Mouse (Mus musculus) kidney, embryonic 14.5 days (tissue): ENCODE results near the gene Sftpa1. TPM values are rescaled to one million over a fixed set of nuclear protein-coding genes. Genes with fewer than 3 reads are reported as not detected.

Experiments
- ATAC-seq: fragments of 200-750 bp; cut with Nextera tagmentation; 2 replicates; pipeline ENCODE4 v1.8.0; 2017; ENCODE audit warnings: moderate number of reproducible peaks, mild to moderate bottlenecking, moderate TSS enrichment, moderate library complexity; ENCODE audit not compliant: low FRiP score, low TSS enrichment
- H3K27ac ChIP-seq: fragments of 300-500 bp; sonication (generic); 2 replicates; pipeline ENCODE4 v1.5.1; 2014; ENCODE audit warnings: low read depth, mild to moderate bottlenecking, low read length, moderate library complexity, mixed read lengths
- H3K27me3 ChIP-seq: fragments of 300-500 bp; sonication (generic); 2 replicates; pipeline ENCODE4 v1.6.1; 2014; ENCODE audit warnings: mild to moderate bottlenecking, low read length; ENCODE audit not compliant: control insufficient read depth, insufficient read depth
- H3K36me3 ChIP-seq: fragments of 300-500 bp; sonication (generic); 2 replicates; pipeline ENCODE4 v1.6.1; 2014; ENCODE audit warnings: low read length, mixed read lengths; ENCODE audit not compliant: control insufficient read depth, insufficient read depth
- H3K4me1 ChIP-seq: fragments of 300-500 bp; sonication (generic); 2 replicates; pipeline ENCODE4 v1.6.1; 2014; ENCODE audit warnings: low read length, mixed read lengths; ENCODE audit not compliant: control insufficient read depth, insufficient read depth
- H3K4me2 ChIP-seq: fragments of 300-500 bp; sonication (generic); replicated peaks from 2 replicates; pipeline ENCODE4 v1.6.1; 2014; ENCODE audit warnings: low read depth, mild to moderate bottlenecking, low read length
- H3K4me3 ChIP-seq: fragments of 300-500 bp; sonication (generic); 2 replicates; pipeline ENCODE4 v1.5.1; 2014; ENCODE audit warnings: mild to moderate bottlenecking, low read length
- H3K9ac ChIP-seq: fragments of 300-500 bp; sonication (generic); 2 replicates; pipeline ENCODE4 v1.6.1; 2014; ENCODE audit warnings: low read depth, mild to moderate bottlenecking, low read length, moderate library complexity
- H3K9me3 ChIP-seq: fragments of 300-500 bp; sonication (generic); 2 replicates; pipeline ENCODE4 v1.6.1; 2016; ENCODE audit warnings: low read length; ENCODE audit not compliant: control insufficient read depth
- WGBS: fragments of 180-500 bp; shearing (Covaris S2); extraction: QIAGEN DNeasy Blood & Tissue Kit; methylation state at CpG from one replicate; pipeline ENCODE4 v1.1.7; 2014; 5-methylcytosine and 5-hydroxymethylcytosine counted together
- polyA plus RNA-seq: library from polyadenylated mRNA; unstranded; fragments of >200 nt; fragmentation: Nextera tagmentation; extraction: Ambion mirVana; gene quantifications from 2 replicates; pipeline ENCODE4 v1.2.1, GENCODE M21; 2014

Gene Sftpa1
- polyA plus RNA-seq, 1 experiment from 2014 or later: not detected

- 52% methylated on average over 6 of the region's 6 CpGs for WGBS
- no peak overlapping the region for H3K27ac ChIP-seq
- H3K9ac ChIP-seq: no peak overlapping the region
- H3K4me3 ChIP-seq: no peak overlapping the region
- H3K4me1 ChIP-seq: no peaks in the 10 kb centered on the region
- H3K9me3 ChIP-seq: no peaks in the 10 kb centered on the region
- H3K27me3 ChIP-seq: no peaks in the 10 kb centered on the region
- ATAC-seq: no peak
- no peaks in the 10 kb centered on the region for H3K36me3 ChIP-seq
- no peak overlapping the region for H3K4me2 ChIP-seq
These were observed 14.5 kb downstream of the Sftpa1 start for GRCm38 (mm10) chr14:41146035-41146434.

- no peak overlapping the region for H3K9ac ChIP-seq
- H3K27me3 ChIP-seq: no peaks in the 10 kb centered on the region
- no peak for ATAC-seq
- no peaks in the 10 kb centered on the region for H3K36me3 ChIP-seq
- no peaks in the 10 kb centered on the region for H3K9me3 ChIP-seq
- no peak overlapping the region for H3K4me3 ChIP-seq
- WGBS: 80% methylated on average over 3 of the region's 3 CpGs
- no peaks in the 10 kb centered on the region for H3K4me1 ChIP-seq
- no peak overlapping the region for H3K4me2 ChIP-seq
- no peak overlapping the region for H3K27ac ChIP-seq
These were observed 15.3 kb downstream of the Sftpa1 start for GRCm38 (mm10) chr14:41146922-41147321.

- Histone ChIP-seq H3K27ac (no peak overlapping the region), H3K36me3 (no peaks in the 10 kb centered on the region), H3K4me1 (no peaks in the 10 kb centered on the region), H3K4me3 (no peak overlapping the region), H3K9me3 (no peaks in the 10 kb centered on the region), H3K27me3 (no peaks in the 10 kb centered on the region), H3K9ac (no peak overlapping the region), H3K4me2 (no peak overlapping the region)
- 90% methylated on average over 2 of the region's 2 CpGs for WGBS
- ATAC-seq: no peak
These were observed 15.8 kb downstream of the Sftpa1 start for GRCm38 (mm10) chr14:41147356-41147755.

GRCm38 (mm10) chr14:41151220-41151898 lies 19.8 kb downstream of the Sftpa1 start, which contains the start of gene Mbl1:
TSS of gene Mbl1 (plus strand) at chr14:41151458.
- Histone ChIP-seq H3K4me2 (no peak within 1 kb of the TSS), H3K36me3 (no peaks in the 10 kb centered on the region), H3K27ac (no peak within 1 kb of the TSS), H3K9me3 (no peaks in the 10 kb centered on the region), H3K4me1 (no peaks in the 10 kb centered on the region), H3K4me3 (no peak within 1 kb of the TSS), H3K27me3 (no peaks in the 10 kb centered on the region), H3K9ac (no peak within 1 kb of the TSS)
- 85% methylated on average over 7 of the region's 7 CpGs for WGBS
- ATAC-seq: no peak

GRCm38 (mm10) chr14:41160076-41160475 lies 28.5 kb downstream of the Sftpa1 start:
- ATAC-seq: no peak

GRCm38 (mm10) chr14:41160743-41161142 lies 29.2 kb downstream of the Sftpa1 start:
- H3K27ac ChIP-seq: no peak overlapping the region
- no peak for ATAC-seq
- no peaks in the 10 kb centered on the region for H3K9me3 ChIP-seq
- no peak overlapping the region for H3K4me2 ChIP-seq
- H3K27me3 ChIP-seq: no peaks in the 10 kb centered on the region
- no peaks in the 10 kb centered on the region for H3K36me3 ChIP-seq
- no peaks in the 10 kb centered on the region for H3K4me1 ChIP-seq
- H3K9ac ChIP-seq: no peak overlapping the region
- H3K4me3 ChIP-seq: no peak overlapping the region
- 34% methylated on average over 1 of the region's 1 CpGs for WGBS

More at GRCm38 (mm10) chr14:41160076-41160475, 28.5 kb downstream of the Sftpa1 start:
- no peaks in the 10 kb centered on the region for H3K36me3 ChIP-seq
- no peak overlapping the region for H3K9ac ChIP-seq
- H3K4me2 ChIP-seq: no peak overlapping the region
- no peak overlapping the region for H3K4me3 ChIP-seq
- H3K9me3 ChIP-seq: no peaks in the 10 kb centered on the region
- WGBS: 92% methylated on average over 4 of the region's 4 CpGs
- no peaks in the 10 kb centered on the region for H3K27me3 ChIP-seq
- no peaks in the 10 kb centered on the region for H3K4me1 ChIP-seq
- H3K27ac ChIP-seq: no peak overlapping the region

GRCm38 (mm10) chr14:41162663-41163062 lies 31.1 kb downstream of the Sftpa1 start:
- ATAC-seq: no peak
- Histone ChIP-seq H3K27ac (no peak overlapping the region), H3K4me3 (no peak overlapping the region)

GRCm38 (mm10) chr14:41167278-41167677 lies 35.7 kb downstream of the Sftpa1 start:
- H3K9ac ChIP-seq: no peak overlapping the region
- no peaks in the 10 kb centered on the region for H3K36me3 ChIP-seq
- H3K27ac ChIP-seq: no peak overlapping the region
- no peak overlapping the region for H3K4me2 ChIP-seq
- H3K9me3 ChIP-seq: no peaks in the 10 kb centered on the region
- ATAC-seq: no peak
- H3K4me1 ChIP-seq: no peaks in the 10 kb centered on the region
- no peak overlapping the region for H3K4me3 ChIP-seq
- WGBS: 55% methylated on average over 5 of the region's 5 CpGs
- H3K27me3 ChIP-seq: no peaks in the 10 kb centered on the region

More at GRCm38 (mm10) chr14:41162663-41163062, 31.1 kb downstream of the Sftpa1 start:
- 14% methylated on average over 2 of the region's 2 CpGs for WGBS
- no peaks in the 10 kb centered on the region for H3K36me3 ChIP-seq
- H3K4me2 ChIP-seq: no peak overlapping the region
- H3K4me1 ChIP-seq: no peaks in the 10 kb centered on the region
- H3K9me3 ChIP-seq: no peaks in the 10 kb centered on the region
- no peaks in the 10 kb centered on the region for H3K27me3 ChIP-seq
- H3K9ac ChIP-seq: no peak overlapping the region

- Histone ChIP-seq H3K4me1 (no peaks in the 10 kb centered on the region), H3K36me3 (no peaks in the 10 kb centered on the region), H3K27ac (no peak overlapping the region), H3K9ac (no peak overlapping the region), H3K27me3 (no peaks in the 10 kb centered on the region), H3K4me2 (no peak overlapping the region), H3K9me3 (no peaks in the 10 kb centered on the region), H3K4me3 (no peak overlapping the region)
- WGBS: 91% methylated on average over 1 of the region's 1 CpGs
- no peak for ATAC-seq
These were observed 37.0 kb downstream of the Sftpa1 start for GRCm38 (mm10) chr14:41168567-41168966.
